Mouse (Mus musculus) hindbrain, embryonic 14.5 days (tissue): Measurements from ENCODE around the gene Hoxb6. TPM values are rescaled to one million over a fixed set of nuclear protein-coding genes. Genes with fewer than 3 reads are reported as not detected.

ENCODE experiments used
- ATAC-seq: fragments of 200-750 bp; cut with Nextera tagmentation; 2 replicates; pipeline ENCODE4 v1.8.0; 2017; ENCODE audit warnings: moderate number of reproducible peaks, mild to moderate bottlenecking, moderate TSS enrichment, moderate library complexity; ENCODE audit not compliant: low FRiP score
- DNase-seq: peaks from one replicate; pipeline ENCODE4 v3.0.0-alpha.2; 2015; ENCODE audit warnings: low spot score
- H3K27ac ChIP-seq: fragments of 300-500 bp; sonication (generic); 2 replicates; pipeline ENCODE4 v1.5.1; 2014; ENCODE audit warnings: mild to moderate bottlenecking, moderate library complexity
- H3K27me3 ChIP-seq: fragments of 300-500 bp; sonication (generic); 2 replicates; pipeline ENCODE4 v1.6.1; 2014; ENCODE audit warnings: mild to moderate bottlenecking, low read length, mixed read lengths; ENCODE audit not compliant: control insufficient read depth, insufficient read depth
- H3K36me3 ChIP-seq: fragments of 300-500 bp; sonication (generic); replicated peaks from 2 replicates; pipeline ENCODE4 v1.6.1; 2014; ENCODE audit not compliant: control insufficient read depth, insufficient read depth
- H3K4me1 ChIP-seq: fragments of 300-500 bp; sonication (generic); replicated peaks from 2 replicates; pipeline ENCODE4 v1.6.1; 2014; ENCODE audit warnings: antibody characterized with exemption, low read length, mixed read lengths; ENCODE audit not compliant: control insufficient read depth, insufficient read depth
- H3K4me2 ChIP-seq: fragments of 300-500 bp; sonication (generic); replicated peaks from 2 replicates; pipeline ENCODE4 v1.6.1; 2014; ENCODE audit warnings: mild to moderate bottlenecking, moderate library complexity
- H3K4me3 ChIP-seq: fragments of 300-500 bp; sonication (generic); replicated peaks from 2 replicates; pipeline ENCODE4 v1.5.1; 2014; ENCODE audit warnings: mild to moderate bottlenecking, low read length
- H3K9ac ChIP-seq: fragments of 300-500 bp; sonication (generic); 2 replicates; pipeline ENCODE4 v1.6.1; 2014
- H3K9me3 ChIP-seq: fragments of 300-500 bp; sonication (generic); 2 replicates; pipeline ENCODE4 v1.6.1; 2016; ENCODE audit warnings: low read length; ENCODE audit not compliant: control insufficient read depth
- WGBS: fragments of 180-500 bp; shearing (Covaris S2); extraction: QIAGEN DNeasy Blood & Tissue Kit; methylation state at CpG from one replicate; pipeline ENCODE4 v1.1.7; 2014; 5-methylcytosine and 5-hydroxymethylcytosine counted together
- polyA plus RNA-seq: library from polyadenylated mRNA; unstranded; fragments of >200 nt; fragmentation: Nextera tagmentation; extraction: Ambion mirVana; gene quantifications from 2 replicates; pipeline ENCODE4 v1.2.1, GENCODE M21; 2014

Gene Hoxb6
- polyA plus RNA-seq, 1 experiment from 2014 or later: 90.1 TPM

GRCm38 (mm10) chr11:96259038-96259437, 33.2 kb upstream of the Hoxb6 start:
- no peak overlapping the region for H3K4me2 ChIP-seq
- no peak for ATAC-seq
- H3K4me3 ChIP-seq: no peak overlapping the region
- H3K27ac ChIP-seq: no peak overlapping the region
- H3K27me3 ChIP-seq: peaks cover 99% of the 10 kb centered on the region
- no peaks in the 10 kb centered on the region for H3K9me3 ChIP-seq
- DNase-seq: no peak
- H3K4me1 ChIP-seq: no peaks in the 10 kb centered on the region
- 3% methylated on average over 2 of the region's 2 CpGs for WGBS
- H3K9ac ChIP-seq: no peak overlapping the region
- H3K36me3 ChIP-seq: no peaks in the 10 kb centered on the region

DNA sequence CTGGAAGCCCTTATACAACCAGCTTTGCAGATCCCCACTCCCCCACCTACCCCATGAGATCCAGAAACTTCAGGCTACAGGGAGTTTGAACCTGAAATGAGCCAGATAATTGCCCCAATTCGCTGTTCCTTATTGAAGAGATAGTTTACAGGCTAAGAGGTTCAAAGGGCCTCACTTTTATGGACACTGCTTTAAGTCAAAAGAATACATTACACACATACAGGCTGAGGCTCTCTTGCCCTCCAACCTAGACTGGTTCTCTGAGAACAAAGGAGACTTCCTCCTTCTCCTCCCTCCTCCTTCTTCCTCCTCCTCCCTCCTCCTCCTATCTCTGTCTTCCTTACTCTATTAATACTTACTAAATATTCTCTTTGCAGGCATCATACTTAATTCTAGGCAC, 32.8 kb upstream of the Hoxb6 start:
- no peak overlapping the region for H3K9ac ChIP-seq
- ATAC-seq (no peak), DNase-seq (no peak)
- WGBS: 4% methylated on average over 1 of the region's 1 CpGs
- no peaks in the 10 kb centered on the region for H3K36me3 ChIP-seq
- H3K4me3 ChIP-seq: no peak overlapping the region
- no peaks in the 10 kb centered on the region for H3K4me1 ChIP-seq
- H3K27me3 ChIP-seq: peaks cover 99% of the 10 kb centered on the region
- no peak overlapping the region for H3K27ac ChIP-seq
- no peak overlapping the region for H3K4me2 ChIP-seq
- no peaks in the 10 kb centered on the region for H3K9me3 ChIP-seq

GRCm38 (mm10) chr11:96260310-96260970, 31.8 kb upstream of the Hoxb6 start:
- Histone ChIP-seq H3K4me2 (no peak overlapping the region), H3K36me3 (no peaks in the 10 kb centered on the region), H3K4me3 (no peak overlapping the region), H3K9ac (no peak overlapping the region), H3K9me3 (no peaks in the 10 kb centered on the region), H3K27me3 (peaks cover 99% of the 10 kb centered on the region), H3K4me1 (no peaks in the 10 kb centered on the region), H3K27ac (no peak overlapping the region)
- no peak for ATAC-seq
- WGBS: under 1% methylated on average over 23 of the region's 23 CpGs
- no peak for DNase-seq

- H3K9me3 ChIP-seq: no peaks in the 10 kb centered on the region
- H3K4me1 ChIP-seq: no peaks in the 10 kb centered on the region
- 1% methylated on average over 24 of the region's 24 CpGs for WGBS
- H3K9ac ChIP-seq: no peak overlapping the region
- no peak overlapping the region for H3K4me3 ChIP-seq
- ATAC-seq (no peak), DNase-seq (no peak)
- peaks cover 99% of the 10 kb centered on the region for H3K27me3 ChIP-seq
- no peak overlapping the region for H3K27ac ChIP-seq
- no peaks in the 10 kb centered on the region for H3K36me3 ChIP-seq
- no peak overlapping the region for H3K4me2 ChIP-seq
These were observed 30.9 kb upstream of the Hoxb6 start for GRCm38 (mm10) chr11:96261323-96261890.

- ATAC-seq (no peak), DNase-seq (no peak)
- H3K4me3 ChIP-seq: no peak overlapping the region
- no peak overlapping the region for H3K4me2 ChIP-seq
- no peaks in the 10 kb centered on the region for H3K4me1 ChIP-seq
- H3K27me3 ChIP-seq: peaks cover 99% of the 10 kb centered on the region
- no peak overlapping the region for H3K9ac ChIP-seq
- no peaks in the 10 kb centered on the region for H3K9me3 ChIP-seq
- H3K36me3 ChIP-seq: no peaks in the 10 kb centered on the region
- H3K27ac ChIP-seq: no peak overlapping the region
- 5% methylated on average over 6 of the region's 6 CpGs for WGBS
These were observed 29.9 kb upstream of the Hoxb6 start for GRCm38 (mm10) chr11:96262262-96262830.

GRCm38 (mm10) chr11:96263636-96264389, 28.5 kb upstream of the Hoxb6 start:
- H3K36me3 ChIP-seq: no peaks in the 10 kb centered on the region
- H3K4me3 ChIP-seq: no peak overlapping the region
- WGBS: under 1% methylated on average over 33 of the region's 33 CpGs
- no peak overlapping the region for H3K4me2 ChIP-seq
- H3K4me1 ChIP-seq: no peaks in the 10 kb centered on the region
- DNase-seq (no peak), ATAC-seq (no peak)
- H3K9me3 ChIP-seq: no peaks in the 10 kb centered on the region
- no peak overlapping the region for H3K9ac ChIP-seq
- peaks cover 100% of the 10 kb centered on the region for H3K27me3 ChIP-seq
- H3K27ac ChIP-seq: no peak overlapping the region

- Histone ChIP-seq H3K27ac (no peak overlapping the region), H3K36me3 (no peaks in the 10 kb centered on the region), H3K4me1 (no peaks in the 10 kb centered on the region), H3K4me3 (no peak overlapping the region), H3K9ac (no peak overlapping the region), H3K27me3 (peaks cover 100% of the 10 kb centered on the region), H3K4me2 (no peak overlapping the region), H3K9me3 (no peaks in the 10 kb centered on the region)
- 2% methylated on average over 8 of the region's 8 CpGs for WGBS
- DNase-seq (no peak), ATAC-seq (no peak)
These were observed 27.8 kb upstream of the Hoxb6 start for GRCm38 (mm10) chr11:96264390-96265020.

GRCm38 (mm10) chr11:96265954-96266353, 26.3 kb upstream of the Hoxb6 start:
- Histone ChIP-seq H3K9ac (no peak overlapping the region), H3K4me2 (no peak overlapping the region), H3K9me3 (no peaks in the 10 kb centered on the region), H3K36me3 (no peaks in the 10 kb centered on the region), H3K27me3 (peaks cover 100% of the 10 kb centered on the region), H3K4me1 (no peaks in the 10 kb centered on the region), H3K27ac (no peak overlapping the region), H3K4me3 (no peak overlapping the region)
- ATAC-seq (no peak), DNase-seq (no peak)
- 3% methylated on average over 7 of the region's 7 CpGs for WGBS
